Mouse (Mus musculus): ENCODE results near the gene Mcee.

- TF ChIP-seq CTCF (IDR thresholded peaks at IDR 0.05; ENCODE audit: control insufficient read depth, insufficient read depth, insufficient replicate concordance, low read depth, low read length): no peak
- TF ChIP-seq POLR2A (IDR thresholded peaks at IDR 0.05; ENCODE audit: control insufficient read depth, low read depth, low read length): no peak
These were observed 32.5 kb downstream of the Mcee start for GRCm38 (mm10) chr7:64424861-64425260.

Measured in testis, adult 2 months (tissue).